Mouse (Mus musculus) spleen, adult 2 months (tissue): ENCODE measurements around the gene Sowahb.

Source experiments
- CTCF ChIP-seq: fragments of 200-500 bp; IDR thresholded peaks from 2 replicates; pipeline ENCODE4 v1.5.1; 2011; ENCODE audit warnings: mild to moderate bottlenecking, inconsistent platforms; ENCODE audit not compliant: insufficient read depth, insufficient read length, insufficient replicate concordance; ENCODE audit errors: extremely low read depth
- POLR2A ChIP-seq: fragments of 200-500 bp; IDR thresholded peaks from 2 replicates; pipeline ENCODE4 v1.6.1; 2011; ENCODE audit warnings: low read depth, low read length, inconsistent platforms

DNA sequence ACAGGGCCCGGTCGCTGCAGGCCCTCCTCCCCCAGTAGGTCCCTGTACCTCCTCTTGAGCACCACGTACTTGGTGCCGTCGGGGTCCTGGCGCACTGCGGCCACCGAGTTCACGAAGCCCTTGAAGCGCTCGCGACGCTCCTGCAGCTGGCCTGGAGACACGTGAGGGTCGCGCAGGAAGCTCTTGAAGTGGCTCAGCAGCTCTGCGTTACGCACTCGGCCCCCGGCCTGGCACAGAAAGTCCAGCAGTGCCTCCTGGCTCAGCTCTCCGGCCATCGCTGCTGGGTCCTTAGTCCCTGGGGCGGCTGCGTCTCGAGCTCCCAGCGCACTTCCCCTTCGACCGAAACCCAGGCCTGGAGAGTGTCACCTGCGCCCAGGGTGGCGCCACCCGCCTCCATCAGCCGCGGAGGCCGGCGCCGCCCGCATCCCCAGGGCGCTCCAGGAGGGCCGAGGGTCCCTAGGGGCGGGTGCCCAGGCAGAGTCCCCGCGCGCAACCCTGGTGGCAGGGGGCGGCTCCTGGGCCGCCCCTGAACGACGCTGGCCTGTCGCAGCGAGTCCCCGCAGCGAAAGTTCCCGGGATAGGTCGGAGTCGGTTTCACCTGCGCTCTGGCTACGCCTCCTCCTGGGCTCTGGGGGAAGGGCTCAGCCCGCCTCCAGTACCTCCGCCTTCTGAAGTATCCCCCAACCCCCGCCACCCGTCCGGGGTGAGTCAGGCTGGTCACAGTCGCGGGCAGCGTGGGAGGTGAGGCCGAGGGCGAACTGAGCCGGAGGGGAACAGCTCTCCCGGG lies at the start of gene Sowahb:
- no peak for TF ChIP-seq POLR2A
- TF ChIP-seq CTCF = no peak
